Mouse (Mus musculus): ENCODE results near the gene Asic4. TPM values are rescaled to one million over a fixed set of nuclear protein-coding genes. Genes with fewer than 3 reads are reported as not detected.

The Asic4 gene
- polyA plus RNA-seq, 1 experiment from 2014 or later = 0.13 TPM

DNA sequence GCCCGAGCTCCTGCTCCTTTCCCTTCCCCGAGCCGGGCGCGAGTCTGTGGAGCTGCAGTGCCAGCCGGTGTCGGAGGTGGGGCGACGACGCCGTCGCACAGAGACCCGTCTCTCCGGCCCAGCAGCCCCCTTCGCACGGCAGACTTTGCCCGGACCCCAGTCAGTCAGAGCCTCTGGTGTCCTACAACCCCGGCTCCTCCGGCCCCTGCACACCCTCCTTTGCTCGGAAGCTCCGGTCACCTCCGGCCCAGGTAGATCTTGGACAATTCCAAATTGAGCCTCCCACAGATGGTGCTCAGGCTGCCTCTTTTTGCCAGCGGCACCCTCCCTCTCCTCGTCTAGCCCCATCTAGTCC lies 29.4 kb downstream of the Asic4 start:
- Histone ChIP-seq H3K4me1 (ENCODE audit: control insufficient read depth, insufficient read depth, low read length) (peaks cover 16% of the 10 kb centered on the region), H3K9me3 (ENCODE audit: control insufficient read depth, low read length) (no peaks in the 10 kb centered on the region), H3K27ac (replicated peaks; ENCODE audit: low read depth, low read length) (no peak overlapping the region), H3K36me3 (ENCODE audit: control insufficient read depth, insufficient read depth, low read length) (peaks cover 7% of the 10 kb centered on the region), H3K9ac (ENCODE audit: low read length) (no peak overlapping the region), H3K4me2 (ENCODE audit: low read depth, severe bottlenecking) (peak overlapping the region; percentile 93), H3K27me3 (ENCODE audit: control insufficient read depth, insufficient read depth, low read length) (peaks cover 37% of the 10 kb centered on the region), H3K4me3 (ENCODE audit: low read depth, low read length) (peak overlapping the region; percentile 85)
- DNase-seq (ENCODE audit: low spot score) = no peak
- under 1% methylated on average over 24 of the region's 24 CpGs for WGBS
- peak; percentile 27; the same call in 1 of the 2 replicates for ATAC-seq (ENCODE audit: insufficient number of reproducible peaks, low FRiP score, low TSS enrichment, low read depth)

DNA sequence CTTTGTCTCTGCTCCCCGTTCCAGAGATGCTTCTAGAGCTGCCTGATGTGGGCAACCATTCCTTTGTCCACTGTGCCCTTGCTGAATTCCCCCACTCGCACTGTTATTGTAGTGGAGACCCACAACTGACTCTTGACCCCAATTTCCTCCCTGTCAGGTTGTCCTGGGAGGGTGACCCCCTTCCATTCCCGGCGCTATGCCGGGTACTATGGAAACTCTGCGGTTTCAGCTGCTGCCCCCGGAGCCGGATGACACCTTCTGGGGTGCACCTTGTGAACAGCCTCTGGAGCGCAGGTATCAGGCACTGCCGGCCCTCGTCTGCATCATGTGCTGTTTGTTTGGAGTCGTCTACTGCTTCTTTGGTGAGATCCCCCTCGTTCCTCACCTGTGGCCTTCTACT lies 29.8 kb downstream of the Asic4 start:
- peaks cover 5% of the 10 kb centered on the region for H3K36me3 ChIP-seq (ENCODE audit: control insufficient read depth, insufficient read depth, low read length)
- H3K4me2 ChIP-seq (ENCODE audit: low read depth, severe bottlenecking) = peak overlapping the region; percentile 93
- WGBS = 15% methylated on average over 13 of the region's 13 CpGs
- no peaks in the 10 kb centered on the region for H3K9me3 ChIP-seq (ENCODE audit: control insufficient read depth, low read length)
- H3K9ac ChIP-seq (ENCODE audit: low read length) = no peak overlapping the region
- H3K4me3 ChIP-seq (ENCODE audit: low read depth, low read length) = peak overlapping the region; percentile 85; the same call in 1 of the 2 replicates
- ATAC-seq (ENCODE audit: insufficient number of reproducible peaks, low FRiP score, low TSS enrichment, low read depth) (no peak), DNase-seq (ENCODE audit: low spot score) (no peak)
- H3K27ac ChIP-seq (replicated peaks; ENCODE audit: low read depth, low read length) = no peak overlapping the region
- peaks cover 16% of the 10 kb centered on the region for H3K4me1 ChIP-seq (ENCODE audit: control insufficient read depth, insufficient read depth, low read length)
- H3K27me3 ChIP-seq (ENCODE audit: control insufficient read depth, insufficient read depth, low read length) = peaks cover 39% of the 10 kb centered on the region

- no peak for DNase-seq (ENCODE audit: low spot score)
- Histone ChIP-seq H3K9me3 (ENCODE audit: control insufficient read depth, low read length) (no peaks in the 10 kb centered on the region), H3K4me3 (ENCODE audit: low read depth, low read length) (no peak overlapping the region), H3K4me2 (ENCODE audit: low read depth, severe bottlenecking) (no peak overlapping the region), H3K9ac (ENCODE audit: low read length) (no peak overlapping the region), H3K4me1 (ENCODE audit: control insufficient read depth, insufficient read depth, low read length) (peaks cover 16% of the 10 kb centered on the region), H3K27ac (replicated peaks; ENCODE audit: low read depth, low read length) (no peak overlapping the region), H3K27me3 (ENCODE audit: control insufficient read depth, insufficient read depth, low read length) (peaks cover 46% of the 10 kb centered on the region), H3K36me3 (ENCODE audit: control insufficient read depth, insufficient read depth, low read length) (no peaks in the 10 kb centered on the region; the same call in 1 of the 2 replicates)
- ATAC-seq (ENCODE audit: insufficient number of reproducible peaks, low FRiP score, low TSS enrichment, low read depth) = no peak
- WGBS = 82% methylated on average over 7 of the region's 7 CpGs
Measured at GRCm38 (mm10) chr1:75480735-75481134, 30.5 kb downstream of the Asic4 start.

- no peak for DNase-seq (ENCODE audit: low spot score)
- Histone ChIP-seq H3K4me1 (ENCODE audit: control insufficient read depth, insufficient read depth, low read length) (peaks cover 8% of the 10 kb centered on the region), H3K9ac (ENCODE audit: low read length) (no peak overlapping the region; the same call in 1 of the 2 replicates), H3K9me3 (ENCODE audit: control insufficient read depth, low read length) (no peaks in the 10 kb centered on the region), H3K27me3 (ENCODE audit: control insufficient read depth, insufficient read depth, low read length) (peaks cover 48% of the 10 kb centered on the region), H3K4me3 (ENCODE audit: low read depth, low read length) (no peak overlapping the region; the same call in 1 of the 2 replicates), H3K4me2 (ENCODE audit: low read depth, severe bottlenecking) (peak overlapping the region; percentile 89; the same call in 1 of the 2 replicates), H3K36me3 (ENCODE audit: control insufficient read depth, insufficient read depth, low read length) (no peaks in the 10 kb centered on the region), H3K27ac (replicated peaks; ENCODE audit: low read depth, low read length) (no peak overlapping the region)
- 6% methylated on average over 24 of the region's 24 CpGs for WGBS
- no peak for ATAC-seq (ENCODE audit: insufficient number of reproducible peaks, low FRiP score, low TSS enrichment, low read depth)
Measured at GRCm38 (mm10) chr1:75486561-75486960, 36.3 kb downstream of the Asic4 start.

DNA sequence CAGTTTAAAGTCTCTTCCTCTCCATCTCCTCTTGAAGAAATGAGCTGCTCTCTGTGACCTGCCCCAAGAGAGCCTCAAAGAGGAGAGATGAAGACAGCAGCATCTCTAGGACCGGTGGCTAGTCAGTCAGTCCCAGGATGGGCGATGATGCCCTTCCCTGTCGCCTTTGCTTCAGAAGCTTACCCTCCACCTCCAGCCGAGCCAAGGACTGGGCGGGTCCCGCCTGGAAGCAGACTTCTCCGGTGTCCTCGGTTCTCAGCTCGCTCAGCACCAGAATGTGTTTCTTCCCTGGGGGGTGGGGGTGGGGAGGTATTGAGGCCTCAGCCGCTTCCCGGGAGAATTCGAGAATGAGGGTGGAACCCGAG lies 36.8 kb downstream of the Asic4 start:
- Histone ChIP-seq H3K9me3 (ENCODE audit: control insufficient read depth, low read length) (no peaks in the 10 kb centered on the region), H3K4me3 (ENCODE audit: low read depth, low read length) (peak overlapping the region; percentile 46), H3K4me1 (ENCODE audit: control insufficient read depth, insufficient read depth, low read length) (peaks cover 8% of the 10 kb centered on the region), H3K9ac (ENCODE audit: low read length) (peak overlapping the region; percentile 9; the same call in 1 of the 2 replicates), H3K36me3 (ENCODE audit: control insufficient read depth, insufficient read depth, low read length) (no peaks in the 10 kb centered on the region), H3K4me2 (ENCODE audit: low read depth, severe bottlenecking) (peak overlapping the region; percentile 89), H3K27me3 (ENCODE audit: control insufficient read depth, insufficient read depth, low read length) (peaks cover 45% of the 10 kb centered on the region), H3K27ac (replicated peaks; ENCODE audit: low read depth, low read length) (no peak overlapping the region)
- ATAC-seq (ENCODE audit: insufficient number of reproducible peaks, low FRiP score, low TSS enrichment, low read depth) = no peak
- WGBS = 0% methylated on average over 13 of the region's 13 CpGs
- no peak for DNase-seq (ENCODE audit: low spot score)

GRCm38 (mm10) chr1:75487405-75488161 lies 37.3 kb downstream of the Asic4 start:
- Histone ChIP-seq H3K27me3 (ENCODE audit: control insufficient read depth, insufficient read depth, low read length) (peaks cover 39% of the 10 kb centered on the region), H3K9ac (ENCODE audit: low read length) (peak overlapping the region; percentile 9; the same call in 1 of the 2 replicates), H3K9me3 (ENCODE audit: control insufficient read depth, low read length) (no peaks in the 10 kb centered on the region), H3K36me3 (ENCODE audit: control insufficient read depth, insufficient read depth, low read length) (no peaks in the 10 kb centered on the region), H3K4me1 (ENCODE audit: control insufficient read depth, insufficient read depth, low read length) (peaks cover 8% of the 10 kb centered on the region), H3K4me3 (ENCODE audit: low read depth, low read length) (peak overlapping the region; percentile 46), H3K27ac (replicated peaks; ENCODE audit: low read depth, low read length) (no peak overlapping the region), H3K4me2 (ENCODE audit: low read depth, severe bottlenecking) (peak overlapping the region; percentile 89)
- ATAC-seq (ENCODE audit: insufficient number of reproducible peaks, low FRiP score, low TSS enrichment, low read depth) (peak; percentile 56; the same call in 1 of the 2 replicates), DNase-seq (ENCODE audit: low spot score) (peak; percentile 85)
- WGBS = under 1% methylated on average over 62 of the region's 62 CpGs

GRCm38 (mm10) chr1:75490785-75491551 lies 40.7 kb downstream of the Asic4 start:
- no peak overlapping the region for H3K27ac ChIP-seq (replicated peaks; ENCODE audit: low read depth, low read length)
- H3K27me3 ChIP-seq (ENCODE audit: control insufficient read depth, insufficient read depth, low read length) = peaks cover 19% of the 10 kb centered on the region
- no peak for DNase-seq (ENCODE audit: low spot score)
- peaks cover 10% of the 10 kb centered on the region for H3K4me1 ChIP-seq (ENCODE audit: control insufficient read depth, insufficient read depth, low read length)
- no peak overlapping the region for H3K4me2 ChIP-seq (ENCODE audit: low read depth, severe bottlenecking)
- no peak for ATAC-seq (ENCODE audit: insufficient number of reproducible peaks, low FRiP score, low TSS enrichment, low read depth)
- 82% methylated on average over 34 of the region's 34 CpGs for WGBS
- H3K9me3 ChIP-seq (ENCODE audit: control insufficient read depth, low read length) = no peaks in the 10 kb centered on the region
- peaks cover 4% of the 10 kb centered on the region for H3K36me3 ChIP-seq (ENCODE audit: control insufficient read depth, insufficient read depth, low read length)
- no peak overlapping the region for H3K4me3 ChIP-seq (ENCODE audit: low read depth, low read length)
- no peak overlapping the region for H3K9ac ChIP-seq (ENCODE audit: low read length)

- H3K4me2 ChIP-seq (ENCODE audit: low read depth, severe bottlenecking) = no peak overlapping the region
- H3K9me3 ChIP-seq (ENCODE audit: control insufficient read depth, low read length) = no peaks in the 10 kb centered on the region
- DNase-seq (ENCODE audit: low spot score) = no peak
- no peak overlapping the region for H3K9ac ChIP-seq (ENCODE audit: low read length)
- no peak overlapping the region for H3K27ac ChIP-seq (replicated peaks; ENCODE audit: low read depth, low read length)
- no peak for ATAC-seq (ENCODE audit: insufficient number of reproducible peaks, low FRiP score, low TSS enrichment, low read depth)
- H3K36me3 ChIP-seq (ENCODE audit: control insufficient read depth, insufficient read depth, low read length) = peaks cover 5% of the 10 kb centered on the region
- H3K4me3 ChIP-seq (ENCODE audit: low read depth, low read length) = no peak overlapping the region
- peaks cover 6% of the 10 kb centered on the region; the same call in 1 of the 2 replicates for H3K27me3 ChIP-seq (ENCODE audit: control insufficient read depth, insufficient read depth, low read length)
- WGBS = 37% methylated on average over 24 of the region's 24 CpGs
- H3K4me1 ChIP-seq (ENCODE audit: control insufficient read depth, insufficient read depth, low read length) = peaks cover 5% of the 10 kb centered on the region; the same call in 1 of the 2 replicates
Measured at GRCm38 (mm10) chr1:75492579-75493170, 42.4 kb downstream of the Asic4 start.
